Mouse (Mus musculus) olfactory bulb, adult 2 months (tissue): Measurements from ENCODE around the gene Shh.

Experiments
- CTCF ChIP-seq: fragments of 200-500 bp; IDR thresholded peaks from 2 replicates; pipeline ENCODE4 v1.5.1; 2012; ENCODE audit warnings: low read depth, mild to moderate bottlenecking, low read length, moderate library complexity; ENCODE audit not compliant: insufficient read depth
- POLR2A ChIP-seq: fragments of 200-500 bp; IDR thresholded peaks from 2 replicates; pipeline ENCODE4 v1.6.1; 2012; ENCODE audit warnings: mild to moderate bottlenecking, low read depth, low read length, moderate library complexity; ENCODE audit not compliant: insufficient read depth

DNA sequence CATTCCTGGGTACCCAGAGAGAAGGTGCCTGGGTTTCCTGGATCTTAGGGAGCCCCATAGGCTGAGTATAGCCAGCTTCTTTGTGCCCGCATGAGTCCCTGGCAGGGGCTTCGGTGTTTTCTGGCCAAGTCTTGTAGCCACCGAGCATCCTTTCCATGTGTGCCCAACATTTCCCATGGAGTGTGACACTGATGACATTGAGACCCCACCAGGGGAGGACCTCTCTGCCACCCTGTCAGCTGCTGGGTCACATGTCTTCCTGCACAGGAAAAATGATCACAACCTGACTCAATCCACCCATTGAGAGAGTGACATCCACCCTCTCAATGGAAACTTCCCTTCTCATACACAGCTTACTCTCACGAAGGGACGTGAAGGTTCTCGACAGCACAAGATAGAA lies 12.5 kb downstream of the Shh start:
- TF ChIP-seq CTCF (no peak), POLR2A (no peak)
